Mouse (Mus musculus) lung, adult 2 months (tissue): ENCODE measurements around the gene Pithd1.

ENCODE experiments used
- CTCF ChIP-seq: fragments of 200-500 bp; IDR thresholded peaks from 2 replicates; pipeline ENCODE4 v1.5.1; 2011; ENCODE audit warnings: mild to moderate bottlenecking, low read length, control low read depth; ENCODE audit not compliant: insufficient read depth
- POLR2A ChIP-seq: fragments of 200-500 bp; IDR thresholded peaks from 2 replicates; pipeline ENCODE4 v1.6.1; 2011; ENCODE audit warnings: low read depth, mild to moderate bottlenecking, control low read depth, low read length, borderline replicate concordance; ENCODE audit errors: extremely low read depth

DNA sequence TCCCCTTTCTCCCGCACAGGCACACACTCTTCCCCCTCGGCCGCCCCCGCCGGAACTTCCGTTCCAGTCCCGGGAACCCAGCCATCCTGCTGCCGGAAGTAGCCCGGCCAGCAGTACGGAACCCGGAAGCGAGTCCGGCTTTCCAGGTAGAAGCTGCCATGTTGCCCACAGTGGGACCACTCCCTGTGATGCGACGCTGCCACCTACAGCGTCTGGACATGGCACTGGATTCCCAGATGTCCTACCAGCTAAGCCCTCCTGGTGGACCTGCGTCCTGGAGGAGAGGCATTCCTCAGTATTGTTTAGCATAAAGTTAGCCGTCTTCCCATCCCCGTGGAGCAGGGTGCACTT is 14.5 kb downstream of the Pithd1 start, which contains the start of gene Lypla2:
- TF ChIP-seq CTCF (no peak), POLR2A (peak; percentile 70; the same call in 1 of the 2 replicates)
